Mouse (Mus musculus) MEL (cell line): ENCODE data around the gene Hnrnpa2b1. TPM values are rescaled to one million over a fixed set of nuclear protein-coding genes. Genes with fewer than 3 reads are reported as not detected.

Source experiments
- DNase-seq: peaks from one replicate; pipeline ENCODE4 v3.0.0; 2011; ENCODE audit warnings: low read depth, low spot score
- H3K27ac ChIP-seq: 2 replicates; pipeline ENCODE4 v1.5.1; 2012; ENCODE audit warnings: low read depth, mild to moderate bottlenecking, control low read depth, low read length, moderate library complexity; ENCODE audit not compliant: control insufficient read depth
- H3K27me3 ChIP-seq, 2 experiments: fragments of 150-350 bp in 1 of 2; sonication (generic) in 1 of 2; 2 replicates each; pipeline ENCODE4 v1.6.1; 2012; ENCODE audit warnings: low read length in 2 of 2, mild to moderate bottlenecking in 2 of 2, improper control_type of control experiment in 1 of 2, moderate library complexity in 1 of 2; ENCODE audit not compliant: insufficient read depth in 2 of 2, control insufficient read depth in 1 of 2
- H3K36me3 ChIP-seq, 2 experiments: 2 replicates each; pipeline ENCODE4 v1.6.1; 2012 to 2014; ENCODE audit warnings: low read length in 2 of 2, improper control_type of control experiment in 1 of 2, inconsistent platforms in 1 of 2, mild to moderate bottlenecking in 1 of 2; ENCODE audit not compliant: insufficient read depth in 2 of 2, control insufficient read depth in 1 of 2
- H3K4me1 ChIP-seq, 2 experiments: fragments of 150-350 bp in 1 of 2; sonication (generic) in 1 of 2; 2 replicates each; pipeline ENCODE4 v1.6.1; 2012; ENCODE audit warnings: low read length in 2 of 2, improper control_type of control experiment in 1 of 2, mild to moderate bottlenecking in 1 of 2; ENCODE audit not compliant: insufficient read depth in 2 of 2, control insufficient read depth in 1 of 2
- H3K4me3 ChIP-seq, 2 experiments: fragments of 150-350 bp in 1 of 2; sonication (generic) in 1 of 2; 2 replicates each; pipeline ENCODE4 v1.5.1; 2012; ENCODE audit warnings: low read depth in 2 of 2, low read length in 2 of 2, mild to moderate bottlenecking in 2 of 2, moderate library complexity in 2 of 2, control low read depth in 1 of 2, improper control_type of control experiment in 1 of 2; ENCODE audit not compliant: control insufficient read depth in 1 of 2, insufficient read depth in 1 of 2
- H3K79me2 ChIP-seq: 2 replicates; pipeline ENCODE4 v1.6.1; 2012; ENCODE audit warnings: mild to moderate bottlenecking, low read length, moderate library complexity; ENCODE audit not compliant: control insufficient read depth, poor library complexity, insufficient read depth
- H3K9ac ChIP-seq: 2 replicates; pipeline ENCODE4 v1.6.1; 2012; ENCODE audit warnings: low read depth, mild to moderate bottlenecking, control low read depth, low read length, moderate library complexity; ENCODE audit not compliant: control insufficient read depth, poor library complexity, severe bottlenecking
- H3K9me3 ChIP-seq: fragments of 150-350 bp; sonication (generic); replicated peaks from 2 replicates; pipeline ENCODE4 v1.6.1; 2012; ENCODE audit warnings: mild to moderate bottlenecking, low read length, improper control_type of control experiment, moderate library complexity; ENCODE audit not compliant: insufficient read depth
- CHD1 ChIP-seq: IDR thresholded peaks from 2 replicates; pipeline ENCODE4 v1.6.1; 2012; ENCODE audit warnings: low read depth, mild to moderate bottlenecking, inconsistent platforms, low read length, improper control_type of control experiment
- CHD2 ChIP-seq: IDR thresholded peaks from 2 replicates; pipeline ENCODE4 v1.6.1; 2011; ENCODE audit warnings: low read length, improper control_type of control experiment
- CTCF ChIP-seq, 3 experiments: IDR thresholded peaks in 2 of 3; conservative IDR thresholded peaks in 1 of 3; 2 replicates each; pipeline ENCODE4 v1.5.1; 2011 to 2012; ENCODE audit warnings: low read length in 3 of 3, low read depth in 2 of 3, mild to moderate bottlenecking in 2 of 3, improper control_type of control experiment in 1 of 3, inconsistent platforms in 1 of 3, mixed read lengths in 1 of 3, moderate library complexity in 1 of 3; ENCODE audit not compliant: control insufficient read depth in 1 of 3, insufficient read depth in 1 of 3, poor library complexity in 1 of 3, severe bottlenecking in 1 of 3
- EP300 ChIP-seq, 2 experiments: IDR thresholded peaks; 2 replicates each; pipeline ENCODE4 v1.6.1; 2011; ENCODE audit warnings: improper control_type of control experiment in 2 of 2, low read length in 2 of 2, low read depth in 1 of 2, mild to moderate bottlenecking in 1 of 2
- JUND ChIP-seq: IDR thresholded peaks from 2 replicates; pipeline ENCODE4 v1.6.1; 2011; ENCODE audit warnings: low read depth, mild to moderate bottlenecking, improper control_type of control experiment, low read length
- KAT2A ChIP-seq: conservative IDR thresholded peaks from 2 replicates; pipeline ENCODE4 v1.6.1; 2012; ENCODE audit warnings: low read depth, low read length, improper control_type of control experiment, inconsistent platforms
- MAFK ChIP-seq: IDR thresholded peaks from 2 replicates; pipeline ENCODE4 v1.6.1; 2011; ENCODE audit warnings: low read depth, mild to moderate bottlenecking, low read length, improper control_type of control experiment, borderline replicate concordance
- MAX ChIP-seq: IDR thresholded peaks from 2 replicates; pipeline ENCODE4 v1.6.1; 2011; ENCODE audit warnings: low read length, improper control_type of control experiment
- MAZ ChIP-seq: IDR thresholded peaks from 2 replicates; pipeline ENCODE4 v1.6.1; 2012; ENCODE audit warnings: low read depth, mild to moderate bottlenecking, inconsistent platforms, low read length, improper control_type of control experiment
- MEF2A ChIP-seq: IDR thresholded peaks from 2 replicates; pipeline ENCODE4 v1.6.1; 2014; ENCODE audit warnings: low read depth, mild to moderate bottlenecking, inconsistent platforms, low read length, improper control_type of control experiment; ENCODE audit not compliant: poor library complexity, insufficient replicate concordance, severe bottlenecking; ENCODE audit errors: extremely low read depth
- POLR2A ChIP-seq, 2 experiments: IDR thresholded peaks; 2 replicates each; pipeline ENCODE4 v1.6.1; 2011 to 2012; ENCODE audit warnings: low read length in 2 of 2, mild to moderate bottlenecking in 2 of 2, control low read depth in 1 of 2, improper control_type of control experiment in 1 of 2, low read depth in 1 of 2, moderate library complexity in 1 of 2; ENCODE audit not compliant: control insufficient read depth in 1 of 2, insufficient read depth in 1 of 2, poor library complexity in 1 of 2
- RAD21 ChIP-seq: IDR thresholded peaks from 2 replicates; pipeline ENCODE4 v1.6.1; 2011; ENCODE audit warnings: mild to moderate bottlenecking, low read depth, low read length, improper control_type of control experiment
- TBP ChIP-seq: IDR thresholded peaks from 2 replicates; pipeline ENCODE4 v1.8.0; 2011; ENCODE audit warnings: low read depth, low read length, improper control_type of control experiment
- TCF12 ChIP-seq: IDR thresholded peaks from 2 replicates; pipeline ENCODE4 v1.6.1; 2014; ENCODE audit warnings: low read depth, mild to moderate bottlenecking, inconsistent platforms, low read length, improper control_type of control experiment, moderate library complexity
- USF2 ChIP-seq, 2 experiments: IDR thresholded peaks; 2 replicates each; pipeline ENCODE4 v1.6.1; 2011 to 2012; ENCODE audit warnings: improper control_type of control experiment in 2 of 2, low read length in 2 of 2, borderline replicate concordance in 1 of 2, inconsistent platforms in 1 of 2, low read depth in 1 of 2, mild to moderate bottlenecking in 1 of 2; ENCODE audit not compliant: insufficient read depth in 1 of 2
- ZC3H11A ChIP-seq: IDR thresholded peaks from 2 replicates; pipeline ENCODE4 v1.6.1; 2012; ENCODE audit warnings: low read depth, mild to moderate bottlenecking, inconsistent platforms, low read length, improper control_type of control experiment
- ZKSCAN1 ChIP-seq: IDR thresholded peaks from 2 replicates; pipeline ENCODE4 v1.6.1; 2012; ENCODE audit warnings: low read depth, mild to moderate bottlenecking, inconsistent platforms, low read length, improper control_type of control experiment, moderate library complexity
- ZNF384 ChIP-seq: IDR thresholded peaks from 2 replicates; pipeline ENCODE4 v1.6.1; 2012; ENCODE audit warnings: low read depth, mild to moderate bottlenecking, inconsistent platforms, low read length, improper control_type of control experiment
- polyA plus RNA-seq, 2 experiments: library from polyadenylated mRNA; stranded (reverse) in 1 of 2; unstranded in 1 of 2; fragments of >175 nt in 1 of 2; fragments of >200 nt in 1 of 2; gene quantifications; 2 replicates each; pipeline versions ENCODE4 v1.2.1 to v1.2.4; 2012; ENCODE audit warnings: low replicate concordance in 2 of 2, low read depth in 1 of 2; ENCODE audit not compliant: insufficient read length in 2 of 2, insufficient read depth in 1 of 2, missing spikeins in 1 of 2
- total RNA-seq: library from RNA; depleted of rRNA; stranded (reverse); fragments of 300-350 nt; gene quantifications from 2 replicates; pipeline ENCODE4 v1.2.3, GENCODE M21; 2012

Gene Hnrnpa2b1
- total and polyA plus RNA-seq, 3 experiments, result 635 to 1,710 (median 1,226) TPM

- Histone ChIP-seq H3K9me3 (no peaks in the 10 kb centered on the region), H3K27ac (no peak overlapping the region), H3K4me3 (no peak overlapping the region), H3K79me2 (no peaks in the 10 kb centered on the region; the same call in 1 of the 2 replicates), H3K36me3 (peaks cover 26 to 42% of the 10 kb centered on the region in 2 experiments), H3K27me3 (no peaks in the 10 kb centered on the region), H3K4me1 (peaks cover 12 to 18% of the 10 kb centered on the region in 2 experiments), H3K9ac (no peak overlapping the region)
- DNase-seq, result no peak
- peak in 1 of 2 experiments; percentile 23; a peak in 1 of 4 replicates for TF ChIP-seq POLR2A (IDR thresholded peaks at IDR 0.05; ENCODE audit: control insufficient read depth in 1 of 2, insufficient read depth in 1 of 2, low read depth in 1 of 2, low read length in 2 of 2, poor library complexity in 1 of 2)
- TF ChIP-seq USF2 (IDR thresholded peaks at IDR 0.05; ENCODE audit: borderline replicate concordance in 1 of 2, insufficient read depth in 1 of 2, low read depth in 1 of 2, low read length in 2 of 2), result no peak
Observed at GRCm38 (mm10) chr6:51483861-51484260, 14.2 kb upstream of the Hnrnpa2b1 start.

GRCm38 (mm10) chr6:51481548-51481947, 11.9 kb upstream of the Hnrnpa2b1 start:
- DNase-seq, result no peak
- H3K27me3 ChIP-seq, result no peaks in the 10 kb centered on the region
- H3K9me3 ChIP-seq, result no peaks in the 10 kb centered on the region
- H3K4me1 ChIP-seq, result peaks cover 12 to 19% of the 10 kb centered on the region in 2 experiments
- peaks cover 39 to 51% of the 10 kb centered on the region in 2 experiments for H3K36me3 ChIP-seq
- H3K79me2 ChIP-seq, result peaks cover 7% of the 10 kb centered on the region
- TF ChIP-seq EP300 (IDR thresholded peaks at IDR 0.05; ENCODE audit: low read depth in 1 of 2, low read length in 2 of 2) (no peak), ZC3H11A (no peak), CHD1 (no peak), MAX (no peak), MAFK (no peak), TBP (no peak), ZKSCAN1 (no peak), TCF12 (no peak), JUND (no peak), CTCF (IDR thresholded peaks at IDR 0.05 in 2 of 3, conservative IDR thresholded peaks at IDR 0.05 in 1 of 3; ENCODE audit: control insufficient read depth in 1 of 3, insufficient read depth in 1 of 3, low read depth in 2 of 3, low read length in 3 of 3, poor library complexity in 1 of 3, severe bottlenecking in 1 of 3) (no peak), CHD2 (no peak), POLR2A (IDR thresholded peaks at IDR 0.05; ENCODE audit: control insufficient read depth in 1 of 2, insufficient read depth in 1 of 2, low read depth in 1 of 2, low read length in 2 of 2, poor library complexity in 1 of 2) (no peak), MEF2A (no peak), ZNF384 (no peak), USF2 (IDR thresholded peaks at IDR 0.05; ENCODE audit: borderline replicate concordance in 1 of 2, insufficient read depth in 1 of 2, low read depth in 1 of 2, low read length in 2 of 2) (no peak), RAD21 (no peak), KAT2A (no peak), MAZ (no peak)
- TF ChIP-seq, all 39 proteins: peak for 0
- Histone ChIP-seq H3K4me3 (no peak overlapping the region), H3K27ac (no peak overlapping the region), H3K9ac (no peak overlapping the region)
